Mouse (Mus musculus) thymus, adult 2 months (tissue): ENCODE results near the gene Sds. TPM values are rescaled to one million over a fixed set of nuclear protein-coding genes. Genes with fewer than 3 reads are reported as not detected.

Experiments used
- DNase-seq: peaks from one replicate; pipeline ENCODE4 v3.0.0; 2021
- H3K27ac ChIP-seq: fragments of 200-500 bp; 2 replicates; pipeline ENCODE4 v1.5.1; 2012; ENCODE audit warnings: low read length, control low read depth; ENCODE audit not compliant: control insufficient read depth, insufficient read depth
- H3K27me3 ChIP-seq: fragments of 200-500 bp; 2 replicates; pipeline ENCODE4 v1.6.1; 2012; ENCODE audit warnings: mild to moderate bottlenecking, low read length, moderate library complexity, mixed read lengths; ENCODE audit not compliant: control insufficient read depth, insufficient read depth
- H3K36me3 ChIP-seq: fragments of 200-500 bp; 2 replicates; pipeline ENCODE4 v1.6.1; 2012; ENCODE audit warnings: mild to moderate bottlenecking, low read length, moderate library complexity; ENCODE audit not compliant: control insufficient read depth, insufficient read depth
- H3K4me1 ChIP-seq: fragments of 200-500 bp; replicated peaks from 2 replicates; pipeline ENCODE4 v1.6.1; 2012; ENCODE audit warnings: low read length; ENCODE audit not compliant: control insufficient read depth, insufficient read depth
- H3K4me3 ChIP-seq: fragments of 200-500 bp; 2 replicates; pipeline ENCODE4 v1.5.1; 2012; ENCODE audit warnings: mild to moderate bottlenecking, low read length, control low read depth, moderate library complexity; ENCODE audit not compliant: control insufficient read depth, insufficient read depth
- CTCF ChIP-seq: fragments of 200-500 bp; IDR thresholded peaks from 2 replicates; pipeline ENCODE4 v1.5.1; 2012; ENCODE audit warnings: mild to moderate bottlenecking, control low read depth, low read length, moderate library complexity, borderline replicate concordance; ENCODE audit not compliant: control insufficient read depth, poor library complexity, insufficient read depth; ENCODE audit errors: extremely low read depth
- POLR2A ChIP-seq: fragments of 200-500 bp; IDR thresholded peaks from 2 replicates; pipeline ENCODE4 v1.6.1; 2012; ENCODE audit warnings: mild to moderate bottlenecking, low read length, control low read depth, moderate library complexity; ENCODE audit not compliant: control insufficient read depth, poor library complexity, insufficient read depth; ENCODE audit errors: extremely low read depth
- WGBS: fragments of 180-500 bp; shearing (Covaris S2); methylation state at CpG from one replicate; pipeline ENCODE4 v1.1.7; 2018; 5-methylcytosine and 5-hydroxymethylcytosine counted together
- polyA plus RNA-seq: library from polyadenylated mRNA; depleted of rRNA; stranded (reverse); fragments of >200 nt; gene quantifications from 2 replicates; pipeline ENCODE4 v1.2.3, GENCODE M21; 2012

Gene Sds
- polyA plus RNA-seq, 1 experiment = 0.75 TPM

- DNase-seq = no peak
- Histone ChIP-seq H3K4me1 (peaks cover 13% of the 10 kb centered on the region), H3K27me3 (no peaks in the 10 kb centered on the region), H3K36me3 (no peaks in the 10 kb centered on the region), H3K27ac (no peak overlapping the region), H3K4me3 (no peak overlapping the region)
- 80% methylated on average over 9 of the region's 9 CpGs for WGBS
- TF ChIP-seq CTCF (no peak), POLR2A (no peak)
Observed at GRCm38 (mm10) chr5:120502147-120502621, 25.9 kb downstream of the Sds start.

- Histone ChIP-seq H3K27me3 (no peaks in the 10 kb centered on the region), H3K27ac (no peak overlapping the region), H3K4me3 (peak overlapping the region; percentile 51), H3K4me1 (peaks cover 13% of the 10 kb centered on the region), H3K36me3 (no peaks in the 10 kb centered on the region)
- no peak for DNase-seq
- WGBS = 25% methylated on average over 12 of the region's 12 CpGs
- TF ChIP-seq CTCF = no peak
- TF ChIP-seq POLR2A = no peak
Observed at GRCm38 (mm10) chr5:120502675-120503143, 26.4 kb downstream of the Sds start.

- no peaks in the 10 kb centered on the region for H3K27me3 ChIP-seq
- H3K27ac ChIP-seq = no peak within 1 kb of the TSS
- H3K4me1 ChIP-seq = peaks cover 13% of the 10 kb centered on the region
- peak; percentile 69 for DNase-seq
- no peak for TF ChIP-seq CTCF
- TF ChIP-seq POLR2A = peak; percentile 34; the same call in 1 of the 2 replicates
- under 1% methylated on average over 55 of the region's 55 CpGs for WGBS
- H3K4me3 ChIP-seq = peak within 1 kb of the TSS; percentile 51
- H3K36me3 ChIP-seq = no peaks in the 10 kb centered on the region
Observed at GRCm38 (mm10) chr5:120503144-120503795, 26.9 kb downstream of the Sds start, which contains the start of gene Plbd2. Gene Plbd2, minus strand, starts transcription at chr5:120503625.

GRCm38 (mm10) chr5:120505368-120505767 lies 29.0 kb downstream of the Sds start:
- no peak overlapping the region for H3K4me3 ChIP-seq

GRCm38 (mm10) chr5:120505781-120506180 lies 29.5 kb downstream of the Sds start:
- H3K27ac ChIP-seq = no peak overlapping the region
- TF ChIP-seq CTCF = no peak
- TF ChIP-seq POLR2A = no peak

More at GRCm38 (mm10) chr5:120505368-120505767, 29.0 kb downstream of the Sds start:
- 27% methylated on average over 16 of the region's 16 CpGs for WGBS
- no peak for TF ChIP-seq POLR2A
- peak; percentile 98 for TF ChIP-seq CTCF
- Histone ChIP-seq H3K27ac (no peak overlapping the region), H3K36me3 (no peaks in the 10 kb centered on the region), H3K4me1 (peaks cover 14% of the 10 kb centered on the region), H3K27me3 (no peaks in the 10 kb centered on the region)
- peak; percentile 67 for DNase-seq

GRCm38 (mm10) chr5:120506490-120506889 lies 30.2 kb downstream of the Sds start:
- no peak for DNase-seq
- WGBS = 82% methylated on average over 9 of the region's 9 CpGs
- Histone ChIP-seq H3K4me3 (no peak overlapping the region), H3K27ac (no peak overlapping the region), H3K27me3 (no peaks in the 10 kb centered on the region), H3K4me1 (peaks cover 22% of the 10 kb centered on the region), H3K36me3 (no peaks in the 10 kb centered on the region)
- TF ChIP-seq CTCF = no peak
- no peak for TF ChIP-seq POLR2A

More at GRCm38 (mm10) chr5:120505781-120506180, 29.5 kb downstream of the Sds start:
- Histone ChIP-seq H3K27me3 (no peaks in the 10 kb centered on the region), H3K36me3 (no peaks in the 10 kb centered on the region), H3K4me3 (no peak overlapping the region), H3K4me1 (peaks cover 17% of the 10 kb centered on the region)
- WGBS = 65% methylated on average over 9 of the region's 9 CpGs
- DNase-seq = no peak
